Mouse (Mus musculus): ENCODE data around the gene Lamp5.

DNA sequence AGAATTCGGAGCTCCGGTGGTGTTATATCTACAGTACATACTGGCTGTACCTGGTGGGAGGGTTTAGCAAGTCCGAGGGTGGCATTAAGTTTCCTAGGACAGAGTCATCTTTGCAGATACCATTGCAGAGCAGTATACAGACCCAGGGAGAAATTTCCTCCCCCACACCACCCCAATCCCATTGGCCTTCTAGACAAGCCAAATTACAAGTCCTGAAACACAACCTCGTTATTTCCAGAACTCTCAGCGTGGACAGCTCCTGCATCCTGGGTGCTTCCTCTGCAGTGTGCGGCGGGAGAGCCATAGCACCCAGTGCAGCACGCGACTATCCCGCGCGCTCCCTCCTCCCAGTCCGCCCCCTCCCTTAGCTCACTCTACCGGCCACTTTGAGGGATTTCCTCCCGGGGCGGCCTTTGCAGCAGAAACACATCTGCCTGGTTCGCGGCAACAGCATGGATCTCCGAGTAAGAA is 5.9 kb downstream of the Lamp5 start:
- TF ChIP-seq CTCF (IDR thresholded peaks at IDR 0.05; ENCODE audit: low read depth) (no peak), EP300 (optimal IDR thresholded peaks at IDR 0.05) (no peak)
